Mouse (Mus musculus) Muller cell, postnatal 12 days (primary cell): Measurements from ENCODE around the gene Dpf2.

ENCODE experiments used
- DNase-seq: peaks from one replicate; pipeline ENCODE4 v3.0.0-alpha.2; 2015; ENCODE audit errors: inconsistent ontology term

Dpf2 gene

DNA sequence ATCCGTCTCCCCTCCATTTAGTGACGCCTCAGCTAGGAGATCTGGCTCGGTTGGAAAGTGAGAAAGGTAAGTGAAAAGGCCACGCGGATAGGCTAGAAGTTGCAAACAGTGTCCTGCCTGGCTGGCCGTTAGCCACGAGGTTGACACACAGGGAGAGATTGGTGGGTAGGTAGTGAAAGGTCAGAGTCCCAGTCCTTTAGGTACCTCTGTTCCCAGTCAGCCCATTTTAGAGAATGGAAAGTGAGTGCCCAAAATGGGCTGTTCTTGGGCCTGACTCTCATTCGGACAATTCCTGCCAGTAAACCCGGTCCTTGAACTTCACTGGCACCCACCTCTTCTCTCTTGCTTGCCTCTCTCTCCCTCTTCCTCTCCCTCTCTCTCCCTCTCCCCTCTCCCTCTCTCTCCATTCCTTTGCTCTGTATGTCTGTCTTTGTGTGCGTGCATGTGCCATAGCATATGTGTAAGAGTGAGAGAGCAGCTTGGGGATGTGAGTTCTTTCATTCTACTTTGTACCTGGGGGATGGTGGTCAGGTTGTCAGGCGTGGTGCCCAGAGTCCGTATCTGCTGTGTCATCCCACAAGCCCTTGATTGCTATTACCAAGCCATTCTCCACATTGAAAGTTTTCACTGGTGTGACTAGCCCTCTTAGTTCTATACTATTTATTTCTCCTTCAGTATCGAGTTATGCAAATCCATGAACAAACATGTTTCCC, at the start of gene Dpf2:
Gene Dpf2 (minus strand): TSS at position 4 of the 713 bp plus-strand sequence.
- DNase-seq: peak; percentile 26

GRCm38 (mm10) chr19:5957371-5957770, 44.6 kb upstream of the Dpf2 start:
- DNase-seq: no peak

DNA sequence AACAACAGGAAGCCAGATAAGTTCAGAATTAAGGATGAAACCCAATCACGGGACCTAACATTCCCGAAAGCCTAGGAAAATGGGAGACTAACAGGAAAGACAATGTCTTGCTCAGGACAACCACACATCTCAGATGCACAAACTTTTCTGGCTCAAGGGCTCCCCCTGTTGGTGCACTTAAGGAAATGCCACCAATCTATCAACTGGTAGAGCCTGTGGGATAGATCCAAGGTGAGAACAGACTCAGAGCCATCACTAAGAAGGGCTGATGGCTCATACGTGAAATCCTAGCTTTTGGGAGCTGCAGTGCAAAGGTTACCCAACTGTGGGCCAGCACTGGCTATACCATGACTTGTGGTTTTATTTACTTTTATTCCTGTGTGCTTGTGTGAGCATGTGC, 43.9 kb upstream of the Dpf2 start:
- DNase-seq: peak; percentile 74

DNA sequence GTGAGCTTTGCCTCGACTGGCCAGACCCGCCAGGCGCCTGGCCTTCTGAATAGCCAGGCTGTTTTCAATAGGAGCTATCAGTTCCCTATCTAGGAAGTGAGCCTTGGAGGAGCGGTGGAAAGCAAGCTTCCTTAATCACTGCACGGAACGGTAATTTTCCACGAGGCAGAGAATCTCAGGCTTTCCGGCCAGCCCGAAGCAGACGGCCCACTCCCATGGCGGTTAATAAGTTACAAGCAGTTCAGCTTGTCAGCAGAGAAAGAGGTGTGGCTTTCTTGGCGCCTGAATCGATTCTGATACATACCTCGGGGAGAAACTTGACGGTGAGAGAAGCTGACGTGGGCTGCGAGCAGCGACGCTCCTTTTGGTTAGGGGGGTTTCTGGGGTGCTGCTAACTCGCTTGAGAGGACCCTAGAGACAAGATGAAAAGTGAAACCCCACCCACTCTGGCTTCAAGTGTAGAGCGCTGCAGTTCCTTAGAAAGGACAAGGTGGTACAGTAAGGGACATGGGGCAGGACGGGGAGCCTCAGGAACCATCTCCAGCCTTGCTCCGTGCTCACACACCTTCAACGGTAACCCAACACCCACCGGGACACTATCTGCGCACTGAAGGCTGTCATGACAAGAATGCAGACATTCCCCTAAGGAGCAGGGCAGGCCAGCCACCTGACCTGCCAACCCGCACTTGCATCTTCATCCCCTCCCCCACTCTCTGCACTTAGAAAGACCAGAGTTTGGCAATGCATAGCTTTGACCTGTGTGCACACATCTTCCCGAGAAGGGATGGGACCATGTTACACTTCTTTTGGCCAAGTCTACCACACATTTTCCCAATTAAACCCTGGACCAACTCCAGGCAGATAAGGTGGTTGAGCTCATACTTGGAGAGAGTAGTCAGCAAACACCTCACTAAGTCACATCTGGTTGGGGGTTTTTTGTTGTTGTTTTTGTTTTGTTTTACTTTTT, 43.2 kb upstream of the Dpf2 start:
- no peak for DNase-seq

DNA sequence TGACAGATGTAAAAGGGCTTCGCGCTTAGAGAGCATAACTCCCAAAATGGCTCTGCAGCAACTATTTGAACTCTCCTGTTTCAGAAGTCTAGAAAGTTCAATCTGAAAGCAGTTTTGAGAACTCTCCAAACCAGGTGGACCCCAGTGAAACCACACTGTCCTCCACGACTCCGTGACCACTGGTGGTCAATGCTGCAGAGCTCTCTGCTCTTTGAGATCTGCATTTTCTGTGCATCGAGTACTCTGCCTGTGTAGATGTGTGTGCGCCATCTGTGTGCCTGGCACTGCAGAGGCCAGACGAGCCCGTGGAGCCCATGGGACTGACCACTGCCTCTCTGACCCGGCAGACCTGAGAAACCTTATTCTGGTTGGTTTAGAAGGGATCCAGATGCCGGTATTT, 42.1 kb upstream of the Dpf2 start:
- no peak for DNase-seq

DNA sequence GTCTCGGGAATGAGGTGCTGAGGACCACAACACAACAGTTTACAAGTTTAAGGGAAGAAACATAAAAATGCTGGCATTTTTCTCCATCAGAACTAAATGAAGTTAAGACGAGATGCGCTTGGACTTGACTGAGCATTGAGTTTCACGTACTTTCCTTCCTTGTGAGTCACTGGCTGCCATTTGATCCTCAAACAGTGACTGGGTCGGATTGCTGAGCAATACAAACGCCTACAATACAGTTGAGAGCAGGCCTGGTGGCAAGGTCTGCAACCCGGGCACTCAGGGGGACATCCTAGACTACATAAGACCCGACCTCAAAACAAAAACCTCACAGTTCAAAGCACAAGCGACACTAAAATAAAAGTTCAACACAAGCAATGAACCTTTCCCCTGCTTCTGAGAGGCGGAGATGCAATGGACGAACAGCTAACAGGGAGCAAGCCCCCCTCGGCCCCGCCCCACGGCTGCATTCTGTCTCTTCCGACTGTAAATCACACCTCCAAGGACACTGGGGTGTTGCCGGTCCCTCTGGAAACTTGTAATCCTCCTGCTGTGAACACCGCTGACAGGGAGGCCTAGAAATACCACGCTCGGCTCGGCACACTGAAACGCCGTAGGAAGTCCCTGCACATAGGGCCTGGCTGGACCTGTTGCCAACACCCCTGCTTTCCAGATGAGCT, 41.4 kb upstream of the Dpf2 start:
- DNase-seq: no peak

GRCm38 (mm10) chr19:5953201-5953770, 40.5 kb upstream of the Dpf2 start:
- DNase-seq: no peak

DNA sequence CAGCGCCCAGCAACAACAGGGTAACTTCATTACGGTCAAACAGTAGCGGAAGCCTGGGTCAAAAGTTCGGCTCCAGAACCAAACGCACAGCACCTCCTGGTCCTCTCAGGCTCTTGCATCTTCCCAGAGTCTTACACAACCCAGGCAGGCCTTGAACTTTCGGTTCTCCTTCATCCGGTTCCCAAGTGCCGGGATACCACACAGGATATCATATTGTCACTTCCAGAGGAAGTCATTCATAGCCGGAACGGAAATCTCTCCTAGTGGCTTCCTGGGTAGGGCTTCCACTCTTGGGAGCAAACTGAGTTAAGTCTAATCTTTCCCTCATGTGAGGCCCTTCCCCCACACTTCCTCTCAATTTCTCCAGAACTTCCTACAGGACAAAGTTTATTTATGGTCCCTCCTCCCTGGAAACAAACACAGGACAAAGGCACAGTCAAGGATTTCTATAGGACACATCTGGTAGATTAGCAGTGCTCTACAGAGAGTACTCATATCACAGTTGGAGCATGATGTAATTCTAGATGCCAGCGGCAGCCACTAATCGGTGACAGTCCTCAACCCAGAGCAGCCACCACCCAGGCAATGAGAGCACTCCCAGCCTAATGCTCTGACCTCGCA, 39.4 kb upstream of the Dpf2 start:
- DNase-seq: no peak

DNA sequence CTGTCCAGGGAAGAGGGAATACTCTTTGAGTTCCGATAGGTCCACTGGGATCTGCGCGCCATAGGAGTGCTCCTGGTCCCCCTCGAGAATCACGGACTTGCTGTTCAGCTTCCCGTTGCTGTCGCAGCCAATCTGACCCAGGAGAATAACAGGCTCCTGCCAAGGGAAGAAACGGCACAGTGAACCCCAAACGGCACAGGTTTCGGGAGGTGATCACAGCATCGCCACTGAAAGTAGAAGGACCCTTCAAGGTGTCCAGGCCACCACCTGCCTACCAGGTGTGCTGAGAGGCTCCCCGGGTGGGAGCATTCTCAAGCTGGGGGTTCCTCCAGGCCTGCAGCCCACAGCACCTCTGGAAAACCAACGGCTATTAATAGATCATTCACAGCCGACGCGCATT, 38.8 kb upstream of the Dpf2 start:
- DNase-seq: no peak

DNA sequence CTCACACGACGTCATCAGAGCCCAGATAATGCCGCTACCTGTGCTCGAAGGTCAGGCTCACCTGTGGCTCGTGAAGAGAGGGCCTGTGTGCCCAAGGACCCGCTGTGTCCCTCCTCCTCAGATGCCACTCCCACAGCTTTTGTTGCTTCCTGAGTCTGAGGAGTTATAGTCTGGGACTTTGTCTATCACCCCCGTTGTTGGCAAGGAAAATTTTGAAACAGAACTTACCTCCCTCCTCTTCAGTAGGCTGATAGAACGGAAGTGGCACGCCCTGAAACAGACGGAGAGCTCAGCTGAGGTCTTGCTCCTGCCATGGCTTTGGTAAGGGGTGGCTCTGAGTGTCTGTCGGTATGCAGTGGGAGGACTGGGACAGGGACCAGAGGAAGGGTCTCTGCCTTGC, 37.4 kb upstream of the Dpf2 start:
- no peak for DNase-seq

DNA sequence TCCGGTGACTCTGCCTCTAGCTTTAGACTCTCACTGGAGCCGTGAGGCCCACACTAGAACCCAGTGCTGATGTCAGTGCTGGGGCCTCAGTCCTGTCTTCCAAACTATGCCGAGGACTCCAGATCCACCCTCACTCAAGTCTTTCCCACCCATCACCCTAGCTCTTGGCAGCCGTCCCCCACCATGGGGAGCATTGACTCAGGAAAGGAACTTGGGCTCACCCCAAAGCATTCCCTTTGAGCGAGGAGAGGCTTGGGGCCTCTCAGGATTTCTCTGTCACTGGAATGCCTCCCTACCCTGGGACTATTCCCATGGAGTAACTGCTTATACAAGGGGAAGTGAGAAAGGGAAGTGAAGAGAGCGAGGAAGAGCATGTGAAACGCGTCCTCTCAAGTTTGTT, 33.1 kb upstream of the Dpf2 start:
- peak; percentile 40 for DNase-seq

DNA sequence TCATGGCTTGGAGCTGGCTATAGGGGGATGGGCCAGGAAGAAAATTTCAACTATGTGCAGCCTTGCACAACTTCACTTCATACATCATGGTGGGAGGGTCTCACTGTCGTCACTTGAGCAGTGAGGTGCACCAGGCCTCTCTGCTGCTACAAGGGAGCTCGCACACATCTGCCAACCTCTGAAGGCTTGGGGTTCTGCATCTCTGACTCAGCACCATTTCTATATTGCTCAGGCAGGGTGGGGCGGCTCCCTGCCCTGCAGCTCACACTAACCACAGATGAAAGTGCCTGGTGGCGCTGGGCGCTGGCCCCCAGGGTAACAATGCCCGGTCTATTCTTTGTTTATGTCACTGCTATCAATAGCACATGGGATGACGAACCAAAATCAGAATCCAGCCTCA, 32.2 kb upstream of the Dpf2 start:
- no peak for DNase-seq

DNA sequence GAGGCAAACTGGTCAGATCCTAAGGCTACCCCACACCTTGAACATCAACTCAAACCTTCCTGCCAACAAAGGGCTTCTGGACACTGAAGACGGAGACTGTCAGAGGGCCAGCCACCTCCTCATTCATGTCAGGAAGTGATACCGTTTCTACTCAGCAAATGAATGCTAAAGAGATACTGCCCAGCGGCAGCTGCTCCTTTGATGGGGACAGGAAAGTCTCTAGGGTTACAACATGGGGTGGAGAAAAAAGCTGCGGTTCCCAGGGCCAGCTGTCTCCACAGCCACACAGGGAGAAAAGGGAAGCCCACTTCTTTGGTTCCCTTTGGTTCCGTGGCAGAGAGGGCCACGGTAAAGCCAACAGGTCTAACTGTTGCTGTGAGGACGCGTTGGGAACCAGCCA, 31.3 kb upstream of the Dpf2 start:
- DNase-seq: no peak

DNA sequence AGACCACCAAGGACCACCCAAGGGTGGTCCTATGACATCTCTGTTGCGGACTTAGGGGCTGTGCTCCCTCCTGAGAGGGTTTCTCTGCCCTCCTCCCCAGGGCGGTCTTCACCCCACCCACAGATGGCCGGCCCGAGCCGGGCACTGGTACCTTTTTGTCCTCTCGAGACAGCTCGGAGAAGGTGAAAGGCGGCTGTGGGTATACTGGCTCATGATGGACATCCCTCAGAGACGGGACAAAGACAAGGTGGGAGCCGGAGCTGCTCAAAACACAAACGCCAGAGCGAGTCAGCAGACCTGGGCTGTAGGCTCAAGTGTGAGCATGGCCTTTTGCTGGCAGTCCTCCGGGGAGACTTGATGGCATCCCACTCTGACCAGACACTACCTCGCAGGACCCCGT, 30.6 kb upstream of the Dpf2 start:
- no peak for DNase-seq

- no peak for DNase-seq
These were observed 29.8 kb upstream of the Dpf2 start for GRCm38 (mm10) chr19:5942581-5942980.

DNA sequence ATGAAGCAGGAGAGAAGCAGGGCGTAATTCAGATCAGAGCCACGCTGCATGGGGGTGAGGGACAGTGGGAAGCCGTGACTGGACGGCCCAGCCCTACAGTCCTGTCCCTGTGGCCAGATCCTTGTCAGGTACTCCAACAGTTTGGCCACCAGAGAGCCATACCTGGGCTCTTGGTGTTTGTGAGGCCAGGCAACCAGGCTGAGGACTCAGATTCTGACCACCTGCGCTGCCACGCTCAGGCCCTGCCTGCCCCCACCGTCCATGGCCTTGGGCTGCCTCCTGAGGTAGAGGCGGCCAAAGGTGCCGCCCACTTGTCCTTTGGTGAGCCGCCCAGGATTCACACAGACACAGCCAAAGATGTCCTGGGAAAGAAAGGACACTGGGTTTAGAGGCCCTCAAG, 27.8 kb upstream of the Dpf2 start:
- no peak for DNase-seq

DNA sequence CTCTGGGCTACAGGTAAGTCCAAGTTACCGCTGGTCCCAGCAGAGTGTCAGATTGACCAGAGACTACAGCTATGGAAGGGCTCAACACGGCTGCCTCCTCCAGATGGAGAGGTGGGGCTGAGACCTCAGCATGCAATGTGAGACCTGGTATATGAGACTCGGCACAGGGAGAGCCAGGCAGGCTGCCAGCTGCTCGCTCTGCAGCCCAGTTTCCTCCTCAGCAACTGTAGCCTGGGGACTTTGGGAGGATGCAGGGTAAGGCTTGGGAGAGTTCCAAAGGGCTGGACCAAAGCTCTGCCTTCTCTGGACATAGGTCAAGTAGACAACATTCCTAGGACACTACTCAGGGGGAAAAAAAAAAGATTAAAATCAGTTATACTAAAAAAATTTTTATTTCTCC, 27.4 kb upstream of the Dpf2 start:
- peak; percentile 74 for DNase-seq

DNA sequence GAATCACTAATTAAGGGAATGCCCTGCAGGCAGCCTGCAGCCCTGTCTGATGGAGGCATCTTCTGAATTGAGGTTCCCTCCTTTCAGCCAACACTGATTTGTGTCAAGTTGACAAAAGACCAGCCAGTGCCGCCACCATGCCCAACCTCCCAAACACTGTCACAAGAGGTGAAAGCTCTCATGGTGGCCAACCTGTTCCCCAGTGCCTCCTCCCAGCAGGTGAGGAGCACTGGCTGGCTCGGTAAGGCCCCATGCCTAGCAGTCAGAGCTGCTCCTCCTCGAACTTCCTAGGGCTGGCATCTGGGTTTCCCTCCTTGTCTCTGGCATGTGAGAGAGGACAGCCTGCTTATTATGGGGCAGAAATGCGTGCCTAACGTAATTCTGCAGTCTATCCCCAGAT, 26.9 kb upstream of the Dpf2 start:
- DNase-seq: no peak

DNA sequence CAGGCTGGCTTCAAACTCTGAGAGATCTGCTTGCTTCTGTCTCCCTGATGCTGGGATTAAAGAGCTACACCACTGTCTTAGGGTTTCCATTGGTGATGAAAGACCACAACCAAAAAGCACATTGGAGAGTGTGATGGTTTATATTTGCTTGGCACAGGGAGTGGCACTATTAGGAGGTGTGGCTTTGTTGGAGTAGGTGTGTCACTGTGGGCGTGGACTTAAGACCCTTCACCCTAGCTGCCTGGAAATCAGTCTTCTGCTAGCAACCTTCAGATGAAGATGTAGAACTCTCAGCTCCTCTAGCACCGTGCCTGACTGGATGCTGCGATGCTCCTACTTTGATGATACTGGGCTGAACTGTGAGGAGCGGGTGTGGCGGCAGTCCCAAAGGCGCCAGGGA, 25.7 kb upstream of the Dpf2 start:
- no peak for DNase-seq

- DNase-seq: no peak
These were observed 25.1 kb upstream of the Dpf2 start for GRCm38 (mm10) chr19:5937836-5938406.

- DNase-seq: no peak
These were observed 24.5 kb upstream of the Dpf2 start for GRCm38 (mm10) chr19:5937095-5937835.
